Mouse (Mus musculus): ENCODE data around the gene Gm28036.

The Gm28036 gene

DNA sequence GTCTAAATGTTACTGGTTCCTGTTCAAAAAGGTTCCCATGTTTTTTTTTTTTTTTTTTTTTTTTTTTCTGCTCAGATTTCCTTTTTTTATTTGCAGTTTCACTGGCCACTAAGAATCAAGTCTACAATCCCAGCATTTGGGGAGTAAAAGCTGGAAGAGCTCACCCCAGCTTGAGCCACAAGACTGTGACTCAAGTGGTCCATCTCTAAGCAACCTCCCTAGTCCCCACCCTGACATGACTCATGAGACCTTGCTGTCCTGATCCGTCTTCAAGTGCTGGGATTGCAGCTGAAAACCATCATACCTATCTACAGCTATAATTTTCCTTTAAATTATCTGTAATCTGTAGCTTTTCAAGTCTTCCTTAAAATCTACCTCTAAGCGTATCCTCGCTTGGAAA is 42.4 kb downstream of the Gm28036 start:
- no peak for DNase-seq (ENCODE audit: low read depth, low spot score)

DNA sequence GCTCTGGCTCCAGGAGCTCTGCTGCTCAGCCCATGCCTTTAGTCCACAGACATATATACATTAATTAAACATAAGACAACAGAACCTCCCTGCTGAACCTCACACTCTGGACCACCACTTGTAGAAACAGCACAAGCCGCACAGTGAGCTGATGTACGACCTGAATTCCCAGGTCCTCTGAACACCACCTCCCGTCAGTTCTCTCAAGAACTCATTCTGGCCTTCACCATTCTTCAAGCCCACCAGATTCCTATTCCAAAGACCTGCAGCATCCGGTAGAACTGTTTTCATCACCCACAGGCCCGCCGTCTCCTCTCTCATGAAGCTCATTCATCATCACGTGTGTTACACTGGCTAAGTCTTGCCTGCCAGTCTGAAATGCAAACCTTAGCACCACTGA is 46.5 kb downstream of the Gm28036 start:
- DNase-seq (ENCODE audit: low read depth, low spot score): no peak

DNA sequence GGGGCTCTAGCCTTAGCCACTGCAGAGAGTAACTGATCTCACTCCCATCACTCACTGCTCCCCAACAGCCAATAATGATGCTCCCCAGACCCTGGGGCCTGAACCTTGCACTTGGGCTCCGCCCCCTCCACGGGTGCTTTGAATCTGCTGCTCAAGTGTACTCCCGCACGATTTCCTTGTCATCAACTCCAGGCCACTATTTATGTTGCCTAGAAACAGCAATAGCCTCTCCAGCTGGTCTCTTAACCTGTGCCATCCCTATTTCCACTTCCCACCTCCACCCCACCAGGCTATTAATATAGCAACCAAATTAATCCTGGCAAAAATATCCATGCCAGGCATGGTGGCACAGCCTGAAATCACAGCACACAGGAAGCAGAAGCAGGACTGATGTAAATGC is 47.2 kb downstream of the Gm28036 start:
- DNase-seq (ENCODE audit: low read depth, low spot score): no peak

DNA sequence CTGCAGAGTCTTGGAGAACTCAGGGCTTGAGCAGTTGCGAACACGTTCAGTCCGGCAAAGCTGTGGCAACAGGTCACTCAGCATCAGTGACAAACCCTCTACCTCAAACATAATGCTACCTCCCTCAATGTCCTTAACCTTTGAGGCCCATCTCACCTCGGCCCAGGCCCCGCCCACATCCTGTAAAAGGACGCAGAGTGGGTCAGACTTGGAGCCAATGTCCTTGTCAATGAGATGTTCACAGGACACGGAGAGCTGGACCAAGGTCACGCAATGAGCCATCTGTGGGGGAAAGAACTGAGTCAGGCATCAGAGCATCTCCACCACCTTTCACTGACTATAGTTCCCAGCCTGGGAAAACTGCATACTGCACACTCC is 47.7 kb downstream of the Gm28036 start:
- no peak for DNase-seq (ENCODE audit: low read depth, low spot score)

DNA sequence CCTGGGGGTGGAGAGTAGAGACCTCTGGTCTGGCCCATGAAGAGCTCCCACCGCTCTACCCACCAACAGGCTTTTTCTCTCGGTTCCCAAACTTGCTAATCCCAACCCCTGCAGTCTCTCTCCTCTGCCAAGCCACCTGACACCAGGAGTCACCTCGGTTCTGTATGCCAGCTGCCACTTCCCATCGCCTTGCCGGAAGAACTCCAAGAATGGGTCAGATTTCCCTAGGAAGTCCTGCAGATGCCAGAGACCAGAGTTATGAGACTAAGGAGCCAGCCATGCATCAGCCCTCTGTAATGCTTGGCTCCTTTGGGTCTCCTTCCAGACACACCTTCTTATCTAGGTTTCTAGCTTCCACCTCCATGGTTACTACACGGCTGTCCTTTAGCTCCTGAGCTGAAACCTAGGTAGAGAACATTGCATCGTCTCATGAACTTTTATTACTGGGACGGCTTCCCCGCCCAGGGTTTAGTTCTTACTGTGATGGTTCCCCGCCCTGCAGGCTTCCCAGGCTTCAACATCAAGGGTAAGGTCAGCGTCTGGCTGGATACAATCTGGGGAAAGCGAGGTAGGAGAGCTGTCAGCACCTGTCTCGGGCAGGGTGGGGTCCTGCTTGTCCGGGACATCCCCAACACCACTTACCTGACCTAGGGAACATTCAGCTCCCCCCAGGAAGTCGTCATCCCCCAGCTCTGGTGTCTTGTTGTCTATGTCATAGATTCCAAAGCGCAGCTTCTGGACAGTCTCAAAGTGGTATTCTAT is 48.3 kb downstream of the Gm28036 start:
- DNase-seq (ENCODE audit: low read depth, low spot score): no peak

DNA sequence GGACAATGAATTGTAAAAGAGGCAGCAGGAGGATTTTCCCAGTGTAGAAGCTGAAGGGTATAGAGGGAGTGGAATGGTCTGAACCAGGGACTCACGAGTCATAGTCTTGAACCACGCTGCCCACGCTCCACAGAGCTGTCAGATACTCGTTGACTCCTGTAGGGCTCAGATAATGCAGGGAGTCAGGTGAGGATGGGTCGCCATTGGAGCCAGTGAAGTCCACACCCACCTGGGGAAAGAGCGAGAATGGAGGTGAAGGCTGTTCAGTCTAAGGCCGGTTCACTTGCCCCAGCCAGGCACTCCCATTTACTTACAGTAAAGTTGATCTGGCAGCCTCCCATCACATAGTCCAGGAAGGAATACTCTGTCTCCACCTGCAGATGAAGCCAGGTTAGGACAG is 49.4 kb downstream of the Gm28036 start:
- peak; percentile 30 for DNase-seq (ENCODE audit: low read depth, low spot score)

DNA sequence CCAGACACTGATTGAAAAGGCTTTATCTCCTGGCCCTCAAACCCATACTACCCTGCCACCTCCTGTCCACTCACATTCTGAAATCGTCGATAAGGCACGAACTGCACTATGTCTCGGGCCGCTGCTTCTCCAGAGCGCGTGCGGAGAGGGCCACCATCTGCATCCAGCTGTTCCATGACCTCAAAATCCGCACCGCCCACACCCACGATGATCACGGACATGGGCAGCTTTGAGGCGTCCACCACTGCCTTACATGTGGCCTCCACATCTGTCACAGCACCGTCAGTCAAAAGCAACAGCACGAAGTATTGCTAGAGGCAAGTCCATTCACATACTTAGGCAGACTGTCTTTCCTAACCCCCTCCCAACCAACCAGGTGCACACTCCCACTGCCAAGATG is 53.2 kb downstream of the Gm28036 start:
- DNase-seq (ENCODE audit: low read depth, low spot score): no peak

DNA sequence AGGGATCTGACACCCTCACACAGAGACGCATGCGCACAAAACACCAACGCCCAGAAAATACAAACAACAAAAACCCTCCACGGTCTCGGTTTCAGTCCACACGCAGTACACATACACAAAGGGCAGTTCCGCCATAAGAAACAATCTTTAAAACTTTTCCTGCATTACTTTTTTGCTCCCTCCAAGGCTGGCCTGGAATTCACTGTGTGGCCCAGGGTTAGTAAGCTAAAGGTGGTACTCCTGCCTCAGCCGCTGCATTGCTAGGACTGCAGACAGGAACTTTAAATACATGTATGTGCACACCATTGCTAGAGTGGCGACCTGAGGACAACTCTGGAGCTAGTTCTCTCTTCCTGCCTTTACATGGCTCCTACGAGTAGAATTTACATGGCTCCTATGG is 55.7 kb downstream of the Gm28036 start:
- DNase-seq (ENCODE audit: low read depth, low spot score): no peak

DNA sequence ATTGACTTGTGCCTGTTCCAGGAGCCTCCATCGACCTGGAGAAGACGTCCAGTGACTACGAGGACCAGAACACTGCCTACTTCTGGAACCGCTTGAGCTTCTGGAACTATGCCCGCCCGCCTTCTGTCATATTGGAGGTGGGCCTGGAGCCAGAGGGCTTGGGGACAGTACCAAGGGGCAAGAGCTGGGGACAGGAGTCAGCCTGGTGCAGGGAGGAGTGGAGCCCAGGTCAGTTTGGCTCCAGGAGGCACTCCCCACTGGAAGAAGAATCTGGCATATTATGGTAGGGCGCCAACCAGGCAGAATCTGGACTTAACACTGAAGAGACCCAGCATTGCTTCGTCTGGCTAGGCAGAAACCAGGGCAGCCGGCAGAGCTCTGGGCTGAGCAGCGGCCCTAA is 59.0 kb downstream of the Gm28036 start:
- no peak for DNase-seq (ENCODE audit: low read depth, low spot score)

DNA sequence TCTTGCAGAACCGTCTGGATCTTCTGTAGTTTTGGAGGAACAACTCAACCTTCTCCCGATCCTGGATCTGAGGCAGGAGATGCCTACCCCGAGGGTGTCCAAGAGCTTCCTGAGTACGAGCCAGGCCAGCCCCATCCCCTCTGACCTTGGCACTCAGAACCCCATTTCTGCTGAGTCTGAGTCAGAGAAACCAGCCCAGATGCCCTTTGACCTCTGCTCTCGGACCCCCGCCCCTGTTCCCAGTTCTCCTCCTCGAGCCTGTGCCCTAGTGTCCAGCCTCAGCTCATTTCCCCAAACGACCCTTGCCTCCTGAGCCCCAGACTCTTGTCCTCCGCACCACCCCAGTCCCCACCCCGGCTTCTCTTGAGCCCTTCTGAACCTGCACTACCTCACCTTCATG is 60.8 kb downstream of the Gm28036 start:
- DNase-seq (ENCODE audit: low read depth, low spot score): no peak

DNA sequence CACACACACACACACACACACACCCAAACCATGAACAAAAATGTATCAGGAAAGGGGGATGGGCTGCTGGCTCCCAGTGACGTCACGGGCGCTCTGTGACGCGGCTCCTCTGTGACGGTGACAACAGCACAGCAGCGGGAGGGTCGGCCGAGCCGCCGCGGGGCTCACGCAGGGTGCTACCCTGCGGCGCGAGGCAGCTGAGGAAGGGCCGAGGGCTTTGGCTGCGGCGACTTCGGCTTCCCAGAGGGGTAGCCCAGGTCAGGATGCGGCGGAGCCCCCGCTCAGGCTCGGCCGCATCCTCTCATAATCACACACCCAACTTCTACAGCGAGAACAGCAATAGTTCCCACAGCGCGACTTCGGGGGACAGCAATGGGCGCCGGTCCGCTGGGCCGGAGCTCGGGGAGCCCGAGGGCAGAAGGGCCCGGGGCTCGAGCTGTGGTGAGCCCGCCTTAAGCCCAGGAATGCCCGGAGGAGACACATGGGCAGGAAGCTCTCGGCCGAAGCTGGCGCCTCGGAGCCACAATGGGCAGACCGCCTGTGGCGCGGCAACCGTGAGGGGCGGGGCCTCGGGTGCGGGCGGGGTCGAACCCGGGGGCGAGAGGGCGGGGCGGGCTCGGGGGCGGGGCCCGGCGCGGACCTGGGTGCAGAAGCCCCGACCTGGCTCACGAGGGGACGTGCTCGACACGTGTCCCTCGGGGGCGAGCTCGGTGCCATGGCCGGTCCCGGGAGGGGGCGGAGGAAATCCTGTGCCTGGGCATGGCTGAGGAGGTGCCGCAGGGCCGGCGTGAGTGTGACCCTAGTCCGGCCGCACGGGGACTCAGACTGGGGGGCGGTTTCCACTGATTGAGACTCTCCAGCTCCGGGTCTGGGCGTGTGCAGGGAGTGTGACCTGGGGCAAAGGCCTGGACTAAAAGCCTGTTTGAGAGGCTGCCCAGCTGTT is 61.5 kb downstream of the Gm28036 start, which contains the start of gene Spag4:
TSS of gene Spag4 (plus strand) at position 77 of the 943 bp plus-strand sequence.
- peak; percentile 82 for DNase-seq (ENCODE audit: low read depth, low spot score)

DNA sequence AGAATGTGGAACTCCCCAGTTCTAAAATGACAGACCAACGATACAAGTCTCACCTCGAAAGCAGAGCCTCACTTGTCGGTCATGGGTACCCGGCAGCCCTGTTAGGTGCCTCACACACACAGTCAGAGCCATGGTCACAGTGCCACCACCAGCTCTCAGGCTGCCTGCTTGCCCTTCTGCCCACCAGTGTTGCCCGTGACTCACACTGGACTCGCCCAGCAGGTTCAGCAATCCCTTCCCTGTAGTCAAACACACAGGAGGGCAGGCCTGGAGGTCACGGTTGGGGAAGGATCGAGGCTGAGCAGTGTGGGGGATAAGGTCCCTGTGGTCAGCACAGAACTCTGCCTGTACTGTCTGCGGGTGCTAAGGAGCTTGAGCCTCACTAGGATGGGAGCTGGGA is 74.1 kb downstream of the Gm28036 start, which contains the start of gene Fer1l4:
TSS of gene Fer1l4 (minus strand) at position 132 of the 400 bp plus-strand sequence.
- no peak for DNase-seq (ENCODE audit: low read depth, low spot score)

DNA sequence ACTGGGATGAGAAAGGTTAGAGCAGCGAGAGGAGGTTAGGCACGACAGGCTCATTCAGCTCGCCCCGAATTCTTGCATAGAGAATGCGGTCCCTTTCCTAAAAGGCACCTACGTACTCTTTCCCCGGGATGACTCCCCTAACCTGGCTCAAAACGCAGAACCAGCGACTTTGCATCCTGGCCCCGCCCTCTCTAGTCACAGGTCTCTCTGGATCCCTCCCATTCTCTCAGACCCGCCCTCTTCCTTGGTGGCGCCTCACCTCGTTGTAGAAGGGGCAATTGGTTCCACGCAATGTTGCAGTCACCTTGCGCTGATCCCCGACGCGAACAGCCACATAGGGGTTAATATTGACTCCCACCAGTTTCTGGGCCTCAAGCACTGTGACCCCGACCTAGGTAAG is 79.0 kb downstream of the Gm28036 start:
- peak; percentile 46 for DNase-seq (ENCODE audit: low read depth, low spot score)

DNA sequence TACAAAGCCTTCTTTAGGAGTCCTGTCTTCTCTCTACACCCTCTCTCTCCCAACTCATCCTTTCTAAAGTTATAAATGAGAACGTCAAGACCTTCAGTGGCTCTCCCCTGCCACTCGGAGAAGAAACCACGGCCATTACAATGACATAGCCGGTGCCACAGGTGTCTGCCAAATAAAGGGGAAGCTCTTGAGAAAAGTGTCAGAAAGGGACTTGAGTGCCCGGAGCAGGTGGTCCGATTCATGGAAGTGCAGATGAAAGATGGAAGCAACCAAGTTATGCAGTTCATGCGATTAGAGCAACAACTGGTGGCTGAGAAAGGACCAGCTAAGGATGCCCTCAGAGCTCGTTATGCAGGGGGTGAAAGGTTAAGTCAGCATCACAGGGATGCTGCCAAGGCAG is 84.0 kb downstream of the Gm28036 start:
- DNase-seq (ENCODE audit: low read depth, low spot score): no peak

DNA sequence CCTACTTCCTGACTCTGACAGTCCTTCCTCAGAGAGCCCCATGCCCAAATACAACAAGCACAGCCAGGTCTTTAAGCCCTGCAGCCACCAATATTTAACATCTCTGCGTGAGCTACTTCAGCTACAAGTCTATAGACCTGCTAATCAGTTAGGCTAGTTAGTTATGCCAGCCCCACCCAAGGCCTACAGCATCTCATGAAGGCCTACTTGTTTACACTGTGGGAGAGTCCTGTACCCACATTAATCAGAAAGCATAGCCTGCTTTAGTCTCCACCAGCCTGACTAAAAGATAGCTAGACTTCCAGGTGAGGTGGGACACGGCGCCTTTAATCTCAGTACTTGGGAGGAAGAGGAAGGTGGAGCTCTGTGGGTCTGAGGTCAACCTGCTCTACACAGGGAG is 87.5 kb downstream of the Gm28036 start:
- no peak for DNase-seq (ENCODE audit: low read depth, low spot score)

DNA sequence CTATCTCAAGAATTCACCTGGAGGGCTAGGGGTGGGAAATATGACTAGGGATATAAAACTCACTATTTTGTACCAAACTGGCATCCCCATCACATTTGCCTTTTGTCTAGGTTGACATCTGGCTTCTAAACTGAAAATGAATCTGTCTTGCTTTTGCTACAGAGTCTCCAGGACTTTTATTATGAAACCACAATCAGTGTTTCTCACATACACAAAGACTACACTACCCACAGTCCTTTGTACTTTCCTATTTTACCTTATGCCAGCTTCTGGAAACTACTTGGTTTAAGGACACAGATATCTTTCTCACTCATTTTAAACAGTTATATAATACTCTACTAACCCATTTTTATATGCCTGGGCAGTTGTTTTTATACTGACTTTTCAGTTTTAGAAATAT is 101.4 kb downstream of the Gm28036 start:
- DNase-seq (ENCODE audit: low read depth, low spot score): peak; percentile 28
